Mouse (Mus musculus) layer of hippocampus, adult 9-10 months (tissue): ENCODE results near the gene Psmd8.
A peak's percentile ranks its signal among the peaks of the same experiment; 100 is the strongest.

Experiments
- DNase-seq: peaks from one replicate; pipeline ENCODE4 v3.0.0; 2022; ENCODE audit warnings: low spot score

The Psmd8 gene

DNA sequence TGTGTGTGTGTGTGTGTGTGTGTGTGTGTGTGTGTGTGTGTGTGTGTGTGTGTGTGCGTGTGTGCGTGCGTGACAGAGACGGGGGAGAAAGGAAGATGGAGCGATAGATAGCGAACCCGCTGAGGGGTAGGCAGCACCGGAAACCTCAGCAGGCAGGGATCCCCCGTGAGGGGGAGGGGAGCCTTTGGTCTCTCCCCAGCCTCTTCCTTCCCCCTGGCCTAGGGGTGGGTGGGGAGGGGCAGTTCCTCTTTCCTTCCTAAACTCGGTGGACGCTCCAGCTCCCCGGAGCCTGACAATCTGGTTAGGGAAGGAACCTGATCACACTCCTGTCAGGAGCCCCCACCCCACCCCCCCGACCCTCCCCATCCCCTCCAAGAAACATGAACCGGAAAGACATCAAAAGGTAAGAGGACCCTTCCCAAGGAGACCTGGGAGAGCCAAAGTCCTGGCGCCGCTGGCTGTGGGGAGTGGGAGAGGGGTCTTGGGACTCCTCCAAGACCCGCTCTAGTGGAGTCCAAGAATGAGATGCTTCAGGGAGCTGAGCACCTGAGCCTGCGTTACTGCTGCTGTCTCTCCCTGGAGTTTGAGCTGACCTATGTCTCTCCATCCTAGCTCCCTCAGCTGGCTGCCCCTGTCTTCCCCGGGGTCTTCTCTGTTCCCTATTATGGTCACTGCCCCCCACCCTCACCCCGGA, 45.7 kb downstream of the Psmd8 start, which contains the start of gene Rasgrp4:
Rasgrp4 (plus strand) TSS at position 159 of the 694 bp plus-strand sequence.
- DNase-seq: no peak

- no peak for DNase-seq
These were observed 46.3 kb downstream of the Psmd8 start for GRCm38 (mm10) chr7:29134230-29134629.

DNA sequence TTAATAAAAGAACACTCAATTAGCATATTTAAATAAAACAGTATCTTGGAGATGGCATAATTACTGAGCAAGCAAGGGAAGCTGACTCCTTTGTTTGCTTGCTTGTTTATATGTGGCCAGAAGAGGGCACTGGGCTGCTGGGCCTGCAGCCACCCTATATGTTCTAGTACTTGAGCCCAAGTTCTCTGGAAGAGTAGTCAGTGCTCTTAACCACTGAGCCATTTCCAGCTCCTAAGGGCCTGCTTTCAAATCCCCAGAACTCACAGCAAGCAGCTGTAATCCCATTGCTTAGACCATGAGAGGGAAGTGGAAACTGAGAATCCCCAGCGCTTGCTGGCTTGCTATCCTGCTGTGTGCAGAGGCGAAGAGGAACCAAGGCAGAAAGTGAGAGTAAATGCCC, 51.8 kb downstream of the Psmd8 start:
- DNase-seq: no peak

- DNase-seq: peak; percentile 8
These were observed 54.2 kb downstream of the Psmd8 start for GRCm38 (mm10) chr7:29126173-29126915.

DNA sequence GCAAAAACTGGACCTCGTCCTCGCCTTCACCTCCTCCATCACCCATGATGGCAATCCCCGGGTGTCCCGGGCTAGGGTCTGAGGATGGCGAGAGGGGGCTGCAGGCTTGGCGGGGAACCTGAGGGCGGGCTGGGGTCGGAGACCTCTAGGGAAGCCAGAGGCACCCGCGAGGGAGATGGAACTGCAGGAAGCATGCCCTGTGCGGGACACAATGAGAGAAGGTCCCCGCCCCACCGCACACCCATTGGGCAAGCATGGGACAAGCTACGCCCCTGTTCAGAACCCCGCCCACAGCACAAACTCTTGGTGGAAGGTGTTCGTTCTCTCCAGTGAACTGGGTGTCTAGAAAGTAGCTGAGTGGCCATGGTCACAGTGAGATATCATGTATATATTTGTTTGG, 55.5 kb downstream of the Psmd8 start, which contains the start of gene Ryr1:
Ryr1 (minus strand) TSS at position 210 of the 400 bp plus-strand sequence.
- DNase-seq: no peak
